Comparison of ENCODE assay signal across 11 mouse cellular contexts in genomic region chr14:106314079-106314551, GRCm38 (mm10).
DNase-seq lines count a peak whose midpoint lies in the region; ATAC-seq and TF ChIP-seq lines count a peak whose summit lies in the region.
"Had no signal": no experiment of that assay in that cellular context is flagged by ENCODE, and none has a peak within 500 bp of the region (broad histone marks: within the 10 kb centered on the region; RNA-seq: fewer than 3 reads in every experiment).

No protein-coding gene starts in this region.

- H3K9me3 ChIP-seq in kidney, embryonic 14.5 days (ENCODE audit: control insufficient read depth, low read length), result no peaks in the 10 kb centered on the region
- no peaks in the 10 kb centered on the region for H3K9me3 ChIP-seq in hindbrain, embryonic 16.5 days (ENCODE audit: control insufficient read depth, low read length)
- H3K9me3 ChIP-seq: limb, embryonic 15.5 days had no signal

- H3K36me3 ChIP-seq in kidney, embryonic 14.5 days (ENCODE audit: control insufficient read depth, insufficient read depth, low read length), result no peaks in the 10 kb centered on the region
- H3K36me3 ChIP-seq in hindbrain, embryonic 16.5 days (ENCODE audit: control insufficient read depth, insufficient read depth, low read length), result no peaks in the 10 kb centered on the region
- H3K36me3 ChIP-seq: limb, embryonic 15.5 days had no signal

- no peak overlapping the region for H3K9ac ChIP-seq in kidney, embryonic 14.5 days (ENCODE audit: low read depth, low read length)
- H3K9ac ChIP-seq in hindbrain, embryonic 16.5 days (ENCODE audit: low read depth, low read length), result no peak overlapping the region
- H3K9ac ChIP-seq: limb, embryonic 15.5 days had no signal

- no peak for TF ChIP-seq CTCF in brain, embryonic 14.5 days (IDR thresholded peaks at IDR 0.05; ENCODE audit: borderline replicate concordance, extremely low read depth, insufficient read depth, insufficient read length)

- H3K4me2 ChIP-seq in kidney, embryonic 14.5 days (replicated peaks; ENCODE audit: low read depth, low read length), result no peak overlapping the region
- H3K4me2 ChIP-seq in hindbrain, embryonic 16.5 days (ENCODE audit: low read length), result no peak overlapping the region
- H3K4me2 ChIP-seq: limb, embryonic 15.5 days had no signal

- TF ChIP-seq POLR2A in brain, embryonic 14.5 days (IDR thresholded peaks at IDR 0.05; ENCODE audit: borderline replicate concordance, extremely low read depth, insufficient read depth, insufficient read length, poor library complexity, severe bottlenecking), result no peak

- H3K4me1 ChIP-seq in kidney, embryonic 14.5 days (ENCODE audit: control insufficient read depth, insufficient read depth, low read length), result 0 out of 2 replicates have a peak, but pooled peaks cover 5% of the 10 kb centered on the region
- H3K4me1 ChIP-seq in hindbrain, embryonic 16.5 days (ENCODE audit: control insufficient read depth, insufficient read depth, low read depth, low read length), result no peaks in the 10 kb centered on the region

- H3K27ac ChIP-seq in kidney, embryonic 14.5 days (ENCODE audit: low read depth, low read length), result peak overlapping the region; percentile 32; the same call in 1 of the 2 replicates
- H3K27ac ChIP-seq in hindbrain, embryonic 16.5 days (ENCODE audit: low read depth, low read length), result no peak overlapping the region
- H3K27ac ChIP-seq: limb, embryonic 15.5 days had no signal

- H3K4me3 ChIP-seq in kidney, embryonic 14.5 days (ENCODE audit: low read length), result no peak overlapping the region
- H3K4me3 ChIP-seq in hindbrain, embryonic 16.5 days (ENCODE audit: low read length), result no peak overlapping the region
- H3K4me3 ChIP-seq: limb, embryonic 15.5 days had no signal

- no peaks in the 10 kb centered on the region for H3K27me3 ChIP-seq in kidney, embryonic 14.5 days (ENCODE audit: control insufficient read depth, insufficient read depth, low read length)
- no peaks in the 10 kb centered on the region for H3K27me3 ChIP-seq in hindbrain, embryonic 16.5 days (replicated peaks; ENCODE audit: control insufficient read depth, insufficient read depth, low read length)
- H3K27me3 ChIP-seq: limb, embryonic 15.5 days had no signal

- ATAC-seq in kidney, embryonic 14.5 days (ENCODE audit: low FRiP score, low TSS enrichment), result peak; percentile 98
- ATAC-seq in hindbrain, embryonic 16.5 days, result peak; percentile 61

- WGBS in kidney, embryonic 14.5 days, result 34% methylated on average over 9 of the region's 9 CpGs
- WGBS in hindbrain, embryonic 16.5 days, result 46% methylated on average over 9 of the region's 9 CpGs

- no peak for DNase-seq in kidney, adult 8-10 months
- peak; percentile 17 for DNase-seq in Muller cell, postnatal 12 days (ENCODE audit: inconsistent ontology term)
- DNase-seq in brain, embryonic 14.5 days (ENCODE audit: low read depth), result peak; percentile 12
- DNase-seq in frontal cortex, postnatal 14 days (ENCODE audit: low spot score in 2 of 2), result no peak
- DNase-seq in spleen, adult 12 weeks (ENCODE audit: low spot score), result no peak
- DNase-seq: cerebellum, adult 9-11 months; layer of hippocampus, postnatal 36 days; lung, postnatal 10 days had no signal

Comparison
In these comparisons a context has a peak if more than half of its experiments do, and no peak if none do; other contexts are left out.
1. DNase-seq: peak in Muller cell, postnatal 12 days (single experiment) and brain, embryonic 14.5 days (single experiment); none in kidney, adult 8-10 months (0 of 2), frontal cortex, postnatal 14 days (0 of 2) and spleen, adult 12 weeks (single experiment).